Mouse (Mus musculus): ENCODE results near the gene Agbl1. TPM values are rescaled to one million over a fixed set of nuclear protein-coding genes. Genes with fewer than 3 reads are reported as not detected.

Agbl1 gene
- polyA plus RNA-seq, 1 experiment from 2014 or later = not detected

- no peaks in the 10 kb centered on the region for H3K27me3 ChIP-seq (ENCODE audit: insufficient read depth, low read length)
- no peaks in the 10 kb centered on the region for H3K9me3 ChIP-seq (ENCODE audit: low read depth, low read length)
- DNase-seq (no peak), ATAC-seq (ENCODE audit: insufficient read depth) (no peak)
- no peaks in the 10 kb centered on the region for H3K36me3 ChIP-seq (ENCODE audit: insufficient read depth)
- no peak overlapping the region for H3K4me2 ChIP-seq
- no peak overlapping the region for H3K9ac ChIP-seq
- no peak overlapping the region for H3K4me3 ChIP-seq (ENCODE audit: low read depth, low read length)
- TF ChIP-seq CTCF (IDR thresholded peaks at IDR 0.05; ENCODE audit: low read depth) = no peak
- H3K27ac ChIP-seq (ENCODE audit: low read depth) = no peak overlapping the region
- no peaks in the 10 kb centered on the region for H3K4me1 ChIP-seq (ENCODE audit: insufficient read depth)
- 53% methylated on average over 5 of the region's 5 CpGs for WGBS
Observed at GRCm38 (mm10) chr7:76487519-76487918, 257.8 kb downstream of the Agbl1 start.

GRCm38 (mm10) chr7:76524291-76524690 lies 294.6 kb downstream of the Agbl1 start:
- Histone ChIP-seq H3K9ac (no peak overlapping the region), H3K4me2 (no peak overlapping the region), H3K4me1 (ENCODE audit: insufficient read depth) (no peaks in the 10 kb centered on the region), H3K27me3 (ENCODE audit: insufficient read depth, low read length) (no peaks in the 10 kb centered on the region), H3K9me3 (ENCODE audit: low read depth, low read length) (no peaks in the 10 kb centered on the region), H3K27ac (ENCODE audit: low read depth) (no peak overlapping the region), H3K4me3 (ENCODE audit: low read depth, low read length) (no peak overlapping the region), H3K36me3 (ENCODE audit: insufficient read depth) (no peaks in the 10 kb centered on the region)
- peak; percentile 79 for DNase-seq
- TF ChIP-seq CTCF (IDR thresholded peaks at IDR 0.05; ENCODE audit: low read depth) = no peak
- ATAC-seq (ENCODE audit: insufficient read depth) = no peak
- WGBS = 26% methylated on average over 3 of the region's 3 CpGs

- Histone ChIP-seq H3K9ac (no peak overlapping the region), H3K27ac (ENCODE audit: low read depth) (no peak overlapping the region), H3K27me3 (ENCODE audit: insufficient read depth, low read length) (no peaks in the 10 kb centered on the region), H3K4me2 (no peak overlapping the region), H3K4me3 (ENCODE audit: low read depth, low read length) (no peak overlapping the region), H3K9me3 (ENCODE audit: low read depth, low read length) (no peaks in the 10 kb centered on the region), H3K36me3 (ENCODE audit: insufficient read depth) (no peaks in the 10 kb centered on the region), H3K4me1 (ENCODE audit: insufficient read depth) (no peaks in the 10 kb centered on the region)
- ATAC-seq (ENCODE audit: insufficient read depth) (no peak), DNase-seq (peak; percentile 44)
- TF ChIP-seq CTCF (IDR thresholded peaks at IDR 0.05; ENCODE audit: low read depth) = no peak
- WGBS = 51% methylated on average over 2 of the region's 2 CpGs
Observed at GRCm38 (mm10) chr7:76546456-76546855, 316.8 kb downstream of the Agbl1 start.

GRCm38 (mm10) chr7:76547313-76547712 lies 317.6 kb downstream of the Agbl1 start:
- Histone ChIP-seq H3K27me3 (ENCODE audit: insufficient read depth, low read length) (no peaks in the 10 kb centered on the region), H3K4me1 (ENCODE audit: insufficient read depth) (no peaks in the 10 kb centered on the region), H3K4me3 (ENCODE audit: low read depth, low read length) (no peak overlapping the region), H3K36me3 (ENCODE audit: insufficient read depth) (no peaks in the 10 kb centered on the region), H3K9ac (no peak overlapping the region), H3K9me3 (ENCODE audit: low read depth, low read length) (no peaks in the 10 kb centered on the region), H3K27ac (ENCODE audit: low read depth) (no peak overlapping the region), H3K4me2 (no peak overlapping the region)
- no peak for ATAC-seq (ENCODE audit: insufficient read depth)
- no peak for TF ChIP-seq CTCF (IDR thresholded peaks at IDR 0.05; ENCODE audit: low read depth)
- DNase-seq = no peak

- Histone ChIP-seq H3K4me1 (ENCODE audit: insufficient read depth) (no peaks in the 10 kb centered on the region), H3K27ac (ENCODE audit: low read depth) (no peak overlapping the region), H3K36me3 (ENCODE audit: insufficient read depth) (no peaks in the 10 kb centered on the region), H3K27me3 (ENCODE audit: insufficient read depth, low read length) (no peaks in the 10 kb centered on the region), H3K4me3 (ENCODE audit: low read depth, low read length) (no peak overlapping the region), H3K4me2 (no peak overlapping the region), H3K9ac (no peak overlapping the region), H3K9me3 (ENCODE audit: low read depth, low read length) (no peaks in the 10 kb centered on the region)
- no peak for TF ChIP-seq CTCF (IDR thresholded peaks at IDR 0.05; ENCODE audit: low read depth)
- WGBS = 76% methylated on average over 3 of the region's 3 CpGs
- DNase-seq = no peak
- no peak for ATAC-seq (ENCODE audit: insufficient read depth)
Observed at GRCm38 (mm10) chr7:76551860-76552259, 322.2 kb downstream of the Agbl1 start.

- no peak for TF ChIP-seq CTCF (IDR thresholded peaks at IDR 0.05; ENCODE audit: low read depth)
- H3K4me1 ChIP-seq (ENCODE audit: insufficient read depth) = no peaks in the 10 kb centered on the region
- H3K4me3 ChIP-seq (ENCODE audit: low read depth, low read length) = no peak overlapping the region
- ATAC-seq (ENCODE audit: insufficient read depth) = no peak
- H3K9ac ChIP-seq = no peak overlapping the region
- no peaks in the 10 kb centered on the region for H3K9me3 ChIP-seq (ENCODE audit: low read depth, low read length)
- H3K36me3 ChIP-seq (ENCODE audit: insufficient read depth) = no peaks in the 10 kb centered on the region
- no peak overlapping the region for H3K4me2 ChIP-seq
- no peak overlapping the region for H3K27ac ChIP-seq (ENCODE audit: low read depth)
- DNase-seq = no peak
- no peaks in the 10 kb centered on the region for H3K27me3 ChIP-seq (ENCODE audit: insufficient read depth, low read length)
Observed at GRCm38 (mm10) chr7:76560564-76561258, 331.0 kb downstream of the Agbl1 start.

GRCm38 (mm10) chr7:76562506-76562905 lies 332.8 kb downstream of the Agbl1 start:
- no peak for DNase-seq
- no peak overlapping the region for H3K4me3 ChIP-seq (ENCODE audit: low read depth, low read length)
- H3K9me3 ChIP-seq (ENCODE audit: low read depth, low read length) = no peaks in the 10 kb centered on the region
- H3K36me3 ChIP-seq (ENCODE audit: insufficient read depth) = no peaks in the 10 kb centered on the region
- no peak overlapping the region for H3K4me2 ChIP-seq
- H3K4me1 ChIP-seq (ENCODE audit: insufficient read depth) = no peaks in the 10 kb centered on the region
- no peak for ATAC-seq (ENCODE audit: insufficient read depth)
- TF ChIP-seq CTCF (IDR thresholded peaks at IDR 0.05; ENCODE audit: low read depth) = no peak
- H3K9ac ChIP-seq = no peak overlapping the region
- H3K27ac ChIP-seq (ENCODE audit: low read depth) = no peak overlapping the region
- H3K27me3 ChIP-seq (ENCODE audit: insufficient read depth, low read length) = no peaks in the 10 kb centered on the region
- 68% methylated on average over 4 of the region's 4 CpGs for WGBS
